Mouse (Mus musculus) lung, postnatal 0 days (tissue): ENCODE measurements around the gene Mrpl28. TPM values are rescaled to one million over a fixed set of nuclear protein-coding genes. Genes with fewer than 3 reads are reported as not detected.
"Not testable (repeated sequence)": the region's sequence is repeated elsewhere in the genome, so short reads cannot be mapped to it uniquely, and the experiment has no call there.

Experiments used
- ATAC-seq: fragments of 200-750 bp; cut with Nextera tagmentation; 2 replicates; pipeline ENCODE4 v1.8.0; 2017; ENCODE audit warnings: moderate library complexity
- DNase-seq: peaks from one replicate; pipeline ENCODE4 v3.0.0-alpha.2; 2016; ENCODE audit warnings: low spot score
- H3K27ac ChIP-seq: fragments of 300-500 bp; sonication (generic); 2 replicates; pipeline ENCODE4 v1.5.1; 2014; ENCODE audit warnings: antibody characterized with exemption, mild to moderate bottlenecking, low read length, mixed read lengths
- H3K27me3 ChIP-seq: fragments of 300-500 bp; sonication (generic); replicated peaks from 2 replicates; pipeline ENCODE4 v1.6.1; 2014; ENCODE audit warnings: low read length, mixed read lengths; ENCODE audit not compliant: insufficient read depth
- H3K36me3 ChIP-seq: fragments of 300-500 bp; sonication (generic); 2 replicates; pipeline ENCODE4 v1.6.1; 2014; ENCODE audit warnings: low read length, mixed read lengths; ENCODE audit not compliant: insufficient read depth
- H3K4me1 ChIP-seq: fragments of 300-500 bp; sonication (generic); 2 replicates; pipeline ENCODE4 v1.6.1; 2014; ENCODE audit warnings: antibody characterized with exemption, low read depth, low read length, mixed read lengths; ENCODE audit not compliant: insufficient read depth
- H3K4me2 ChIP-seq: fragments of 300-500 bp; sonication (generic); replicated peaks from 2 replicates; pipeline ENCODE4 v1.6.1; 2014; ENCODE audit warnings: low read depth, mild to moderate bottlenecking, low read length, moderate library complexity, mixed read lengths
- H3K4me3 ChIP-seq: fragments of 300-500 bp; sonication (generic); 2 replicates; pipeline ENCODE4 v1.5.1; 2014; ENCODE audit warnings: low read depth, low read length
- H3K9ac ChIP-seq: fragments of 300-500 bp; sonication (generic); replicated peaks from 2 replicates; pipeline ENCODE4 v1.6.1; 2014; ENCODE audit warnings: low read depth, mild to moderate bottlenecking
- H3K9me3 ChIP-seq: fragments of 300-500 bp; sonication (generic); 2 replicates; pipeline ENCODE4 v1.6.1; 2016; ENCODE audit warnings: low read length, mixed read lengths
- CTCF ChIP-seq: IDR thresholded peaks from 2 replicates; pipeline ENCODE4 v1.5.1; 2016; ENCODE audit warnings: antibody characterized with exemption, mild to moderate bottlenecking
- EP300 ChIP-seq: IDR thresholded peaks from 2 replicates; pipeline ENCODE4 v1.6.1; 2016; ENCODE audit warnings: antibody characterized with exemption, mild to moderate bottlenecking, control low read depth
- WGBS: fragments of 180-500 bp; shearing (Covaris S2); extraction: QIAGEN DNeasy Blood & Tissue Kit; methylation state at CpG from one replicate; pipeline ENCODE4 v1.1.7; 2014; 5-methylcytosine and 5-hydroxymethylcytosine counted together
- polyA plus RNA-seq: library from polyadenylated mRNA; unstranded; fragments of >200 nt; fragmentation: Nextera tagmentation; extraction: Ambion mirVana; gene quantifications from 2 replicates; pipeline ENCODE4 v1.2.1, GENCODE M21; 2015

Gene Mrpl28
- polyA plus RNA-seq, 1 experiment from 2014 or later = 110 TPM

DNA sequence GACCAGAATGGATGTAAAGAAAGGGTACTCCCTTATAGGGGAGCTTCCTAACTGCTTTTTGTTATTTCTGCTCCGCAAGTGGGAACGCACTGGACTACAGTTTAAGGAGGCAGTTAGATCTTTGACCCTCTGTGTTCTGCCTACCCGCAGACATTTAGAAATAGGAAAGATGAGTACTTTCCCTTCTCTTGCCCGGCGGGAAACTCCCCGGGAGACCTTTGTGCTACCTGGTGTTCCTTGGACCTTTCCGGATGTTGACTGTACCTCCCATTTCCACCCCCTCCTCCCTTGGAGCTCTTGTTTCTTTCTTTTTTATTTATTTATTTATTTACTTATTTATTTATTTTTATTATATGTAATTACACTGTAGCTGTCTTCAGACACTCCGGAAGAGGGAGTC lies 9.2 kb upstream of the Mrpl28 start:
- Histone ChIP-seq H3K9me3 (no peaks in the 10 kb centered on the region), H3K27me3 (peaks cover 29% of the 10 kb centered on the region), H3K9ac (0 out of 2 replicates have a peak overlapping the region, but pooled peaks have one; percentile 5), H3K4me1 (no peaks in the 10 kb centered on the region), H3K4me2 (peak overlapping the region; percentile 93), H3K4me3 (peak overlapping the region; percentile 62), H3K27ac (no peak overlapping the region), H3K36me3 (no peaks in the 10 kb centered on the region)
- ATAC-seq = no peak
- no peak for DNase-seq
- WGBS = 16% methylated on average over 8 of the region's 8 CpGs
- TF ChIP-seq CTCF (no peak), EP300 (no peak)

DNA sequence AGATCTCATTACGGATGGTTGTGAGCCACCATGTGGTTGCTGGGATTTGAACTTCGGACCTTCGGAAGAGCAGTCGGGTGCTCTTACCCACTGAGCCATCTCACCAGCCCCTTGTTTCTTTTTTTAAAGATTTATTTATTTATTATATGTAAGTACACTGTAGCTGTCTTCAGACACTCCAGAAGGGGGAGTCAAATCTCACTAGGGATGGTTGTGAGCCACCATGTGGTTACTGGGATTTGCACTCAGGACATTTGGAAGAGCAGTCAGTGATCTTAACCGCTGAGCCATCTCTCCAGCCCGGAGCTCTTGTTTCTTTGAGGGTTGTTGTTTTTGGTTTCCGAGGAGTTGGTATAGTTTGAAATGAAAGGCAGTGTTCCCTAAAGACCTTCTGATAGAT lies 8.8 kb upstream of the Mrpl28 start:
- H3K4me3 ChIP-seq, H3K9me3 ChIP-seq, H3K36me3 ChIP-seq, H3K4me1 ChIP-seq, H3K4me2 ChIP-seq, H3K9ac ChIP-seq, ATAC-seq, H3K27ac ChIP-seq, DNase-seq: not testable (repeated sequence)
- peaks cover 29% of the 10 kb centered on the region for H3K27me3 ChIP-seq
- TF ChIP-seq CTCF = 0 out of 2 replicates have a peak, but pooled peaks have one; percentile 2
- 61% methylated on average over 7 of the region's 7 CpGs for WGBS

DNA sequence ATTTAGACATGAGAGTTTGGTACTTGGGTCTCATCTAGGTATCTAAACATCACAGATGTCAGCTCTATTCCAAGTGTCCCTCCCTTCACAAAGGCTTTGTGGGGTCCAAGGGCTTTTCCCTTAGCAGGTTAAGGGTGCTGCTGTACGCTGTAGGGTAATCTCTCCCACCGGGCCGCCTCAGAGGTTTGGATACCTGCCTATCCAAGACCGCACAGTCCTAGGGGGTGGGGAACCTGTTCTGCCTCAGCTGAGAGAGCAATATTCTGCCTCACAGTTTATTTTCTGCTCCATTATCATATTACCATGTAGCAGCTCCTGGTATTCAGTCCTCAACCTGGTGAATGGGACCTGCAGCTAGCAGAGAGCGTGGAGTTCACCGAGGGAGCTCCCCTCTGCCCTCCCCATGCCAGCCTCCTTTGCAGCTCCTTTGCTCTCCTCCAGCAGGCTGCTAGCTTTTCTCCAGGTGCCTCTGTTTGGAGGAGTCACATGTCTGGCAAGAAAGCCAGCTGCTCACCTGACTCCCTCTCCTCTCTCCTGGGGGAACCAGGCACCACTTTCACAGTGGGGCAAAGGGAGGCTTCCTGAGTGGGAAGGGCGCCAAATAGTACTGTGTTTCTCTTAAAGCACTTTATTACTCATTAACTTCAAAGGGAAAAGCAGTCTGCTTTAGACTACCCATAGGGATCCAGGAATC lies 7.9 kb upstream of the Mrpl28 start:
- Histone ChIP-seq H3K27ac (no peak overlapping the region), H3K4me2 (no peak overlapping the region), H3K36me3 (no peaks in the 10 kb centered on the region), H3K4me1 (no peaks in the 10 kb centered on the region), H3K27me3 (peaks cover 29% of the 10 kb centered on the region), H3K9me3 (no peaks in the 10 kb centered on the region), H3K4me3 (no peak overlapping the region), H3K9ac (no peak overlapping the region)
- no peak for TF ChIP-seq CTCF
- no peak for TF ChIP-seq EP300
- WGBS = 49% methylated on average over 7 of the region's 7 CpGs
- DNase-seq = peak; percentile 75
- peak; percentile 54 for ATAC-seq

DNA sequence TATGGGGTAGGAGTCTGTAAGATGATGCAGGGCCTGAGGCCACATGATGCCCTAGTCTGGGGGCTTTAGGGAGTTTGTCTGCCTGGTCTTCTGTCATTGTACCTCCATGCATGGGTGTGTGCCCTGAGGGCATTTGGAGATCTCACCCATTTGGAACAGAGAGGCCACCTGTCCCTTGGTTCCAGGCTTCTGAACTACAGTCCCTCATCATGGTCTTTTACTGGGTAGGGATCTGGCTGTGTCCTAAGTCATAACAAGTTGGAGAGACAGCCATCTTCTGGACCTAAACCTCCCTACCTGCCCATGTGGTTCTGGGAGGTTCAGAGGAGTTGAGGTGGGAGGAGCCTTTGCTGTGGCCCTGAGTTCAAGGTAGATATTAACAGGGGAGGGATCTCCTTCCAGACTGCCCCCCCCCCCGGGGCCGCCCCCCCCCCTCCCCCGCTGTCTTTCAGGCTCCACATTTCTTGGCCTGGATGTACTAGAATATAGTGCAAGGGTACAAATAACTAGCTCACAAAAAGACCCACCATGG lies 7.3 kb upstream of the Mrpl28 start:
- TF ChIP-seq CTCF = no peak
- peak overlapping the region; percentile 2; the same call in 1 of the 2 replicates for H3K27ac ChIP-seq

DNA sequence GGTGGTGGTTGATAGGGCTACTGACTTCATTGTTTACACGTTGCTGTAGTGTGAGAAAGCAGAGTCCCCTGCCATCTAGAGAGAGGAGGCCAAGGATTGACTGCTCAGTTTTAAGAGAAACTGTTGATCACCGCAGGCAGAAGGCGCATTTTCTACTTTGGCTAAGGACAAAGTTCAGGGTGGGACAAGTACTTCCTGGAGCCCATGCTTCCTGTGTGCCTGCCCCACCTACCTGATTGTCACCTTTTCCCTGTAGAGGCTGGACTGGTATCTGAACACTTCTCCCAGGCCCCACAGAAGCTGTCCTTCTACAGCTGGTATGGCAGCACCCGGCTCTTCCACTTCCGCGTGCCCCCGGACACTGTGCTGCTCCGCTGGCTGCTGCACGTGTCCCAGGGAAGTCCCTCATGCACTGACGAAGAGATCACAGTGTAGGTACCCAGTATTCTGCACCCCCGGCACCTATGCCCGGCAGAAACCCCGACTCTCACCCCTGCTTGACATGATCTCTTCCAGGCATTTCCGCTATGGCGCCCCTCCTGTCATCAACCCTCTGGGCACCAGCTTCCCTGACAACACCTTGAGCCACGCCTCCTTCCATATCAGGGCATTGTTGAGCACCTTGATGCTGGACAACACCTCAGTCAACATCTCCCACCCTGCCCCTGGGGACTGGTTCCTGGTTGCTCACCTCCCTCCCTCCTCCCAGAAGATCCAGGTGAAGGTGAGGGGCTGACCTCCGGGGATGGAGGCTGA lies 6.6 kb upstream of the Mrpl28 start:
- H3K4me2 ChIP-seq = no peak overlapping the region
- H3K9me3 ChIP-seq = no peaks in the 10 kb centered on the region
- no peaks in the 10 kb centered on the region for H3K36me3 ChIP-seq
- H3K27me3 ChIP-seq = peaks cover 24% of the 10 kb centered on the region
- whole genome bisulfite sequencing = 74% methylated on average over 17 of the region's 17 CpGs
- DNase-seq (peak; percentile 31), ATAC-seq (no peak)
- no peak overlapping the region for H3K27ac ChIP-seq
- no peak overlapping the region for H3K4me3 ChIP-seq
- H3K9ac ChIP-seq = no peak overlapping the region
- no peaks in the 10 kb centered on the region for H3K4me1 ChIP-seq
- TF ChIP-seq CTCF = no peak
- no peak for TF ChIP-seq EP300

More for the DNA sequence above, 7.3 kb upstream of the Mrpl28 start:
- DNase-seq (no peak), ATAC-seq (no peak)
- no peaks in the 10 kb centered on the region for H3K36me3 ChIP-seq
- no peaks in the 10 kb centered on the region for H3K9me3 ChIP-seq
- no peak overlapping the region for H3K4me3 ChIP-seq
- H3K27me3 ChIP-seq = peaks cover 29% of the 10 kb centered on the region
- no peak overlapping the region for H3K9ac ChIP-seq
- no peak overlapping the region for H3K4me2 ChIP-seq
- WGBS = 51% methylated on average over 3 of the region's 3 CpGs
- no peaks in the 10 kb centered on the region for H3K4me1 ChIP-seq
